Mouse (Mus musculus) brown adipose tissue, adult 24 weeks (tissue): ENCODE results near the gene Mthfr. TPM values are rescaled to one million over a fixed set of nuclear protein-coding genes. Genes with fewer than 3 reads are reported as not detected.
A peak's percentile ranks its signal among the peaks of the same experiment; 100 is the strongest.

ENCODE experiments used
- H3K27ac ChIP-seq: fragments of 200-500 bp; replicated peaks from 2 replicates; pipeline ENCODE4 v1.5.1; 2012; ENCODE audit warnings: low read depth, mild to moderate bottlenecking, low read length
- H3K4me1 ChIP-seq: fragments of 200-500 bp; 2 replicates; pipeline ENCODE4 v1.6.1; 2012; ENCODE audit warnings: low read length, mixed read lengths; ENCODE audit not compliant: control insufficient read depth, insufficient read depth, insufficient read length
- H3K4me3 ChIP-seq: fragments of 200-500 bp; 2 replicates; pipeline ENCODE4 v1.5.1; 2012; ENCODE audit warnings: low read depth, mild to moderate bottlenecking, low read length, moderate library complexity; ENCODE audit not compliant: insufficient read depth
- polyA plus RNA-seq: library from polyadenylated mRNA; stranded (reverse); fragments of >200 nt; gene quantifications from 2 replicates; pipeline ENCODE4 v1.2.4, GENCODE M21; 2012; ENCODE audit not compliant: missing spikeins, insufficient read depth, insufficient read length

Mthfr gene
- polyA plus RNA-seq, 1 experiment: 5.7 TPM

GRCm38 (mm10) chr4:148051046-148051776, 12.3 kb downstream of the Mthfr start:
- Histone ChIP-seq H3K4me3 (no peak overlapping the region), H3K4me1 (no peaks in the 10 kb centered on the region), H3K27ac (no peak overlapping the region)

DNA sequence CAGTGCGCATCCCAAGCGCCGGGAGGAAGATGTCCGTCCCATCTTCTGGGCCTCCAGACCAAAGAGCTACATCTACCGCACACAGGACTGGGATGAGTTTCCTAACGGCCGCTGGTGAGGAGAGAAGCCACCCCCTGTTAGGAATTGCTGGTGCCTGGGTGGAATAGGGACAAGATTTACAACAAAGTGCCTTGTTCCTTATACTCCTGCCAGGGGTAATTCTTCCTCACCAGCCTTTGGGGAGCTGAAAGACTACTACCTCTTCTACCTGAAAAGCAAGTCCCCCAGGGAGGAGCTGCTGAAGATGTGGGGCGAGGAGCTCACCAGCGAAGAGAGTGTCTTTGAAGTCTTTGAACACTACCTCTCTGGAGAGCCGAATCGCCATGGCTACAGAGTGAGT, 13.0 kb downstream of the Mthfr start:
- no peak overlapping the region for H3K4me3 ChIP-seq
- H3K4me1 ChIP-seq: no peaks in the 10 kb centered on the region
- no peak overlapping the region for H3K27ac ChIP-seq

DNA sequence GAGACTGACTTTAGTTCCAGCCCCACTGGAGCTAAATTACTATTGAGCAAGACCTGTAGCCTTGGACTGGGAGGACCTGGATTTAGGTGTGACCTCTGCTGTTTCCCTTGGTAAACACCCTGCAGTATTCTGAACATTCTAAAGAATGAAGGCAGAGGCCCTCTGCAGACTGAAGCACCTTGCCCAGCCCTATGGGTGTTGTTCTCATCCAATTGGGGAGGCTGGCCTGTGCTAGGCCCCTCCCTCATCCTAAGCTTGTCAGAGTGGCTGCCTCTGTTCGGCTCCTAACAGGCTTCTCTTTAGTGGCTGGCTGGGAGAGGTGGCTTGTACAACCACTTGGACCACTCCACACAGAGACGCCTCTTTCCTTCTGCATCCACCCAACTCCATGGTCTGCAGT, 14.1 kb downstream of the Mthfr start:
- Histone ChIP-seq H3K27ac (no peak overlapping the region), H3K4me1 (no peaks in the 10 kb centered on the region), H3K4me3 (no peak overlapping the region)

DNA sequence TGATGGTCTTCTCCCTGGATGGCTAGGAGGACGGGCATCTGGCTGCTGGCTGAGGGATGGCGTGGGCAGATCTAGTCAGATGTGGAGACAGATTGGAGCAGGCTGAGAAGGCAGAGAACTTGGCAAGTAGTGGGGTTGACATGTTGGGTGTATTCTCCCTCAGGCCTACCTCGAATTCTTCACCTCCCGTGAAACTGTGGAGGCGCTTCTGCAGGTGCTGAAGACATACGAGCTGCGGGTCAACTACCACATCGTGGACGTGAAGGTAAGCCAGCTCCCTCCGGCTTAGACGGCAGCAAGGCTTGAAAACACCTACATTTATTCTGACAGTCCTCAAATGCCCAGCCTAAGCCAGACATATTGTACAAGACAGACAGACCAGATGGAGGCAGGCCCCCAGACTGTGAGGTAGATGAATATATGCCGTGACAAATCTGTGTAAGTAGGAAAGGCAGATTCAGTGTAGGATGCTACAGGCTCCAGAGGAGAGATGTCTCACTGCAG, 14.6 kb downstream of the Mthfr start:
- Histone ChIP-seq H3K4me1 (no peaks in the 10 kb centered on the region), H3K4me3 (no peak overlapping the region), H3K27ac (no peak overlapping the region)

DNA sequence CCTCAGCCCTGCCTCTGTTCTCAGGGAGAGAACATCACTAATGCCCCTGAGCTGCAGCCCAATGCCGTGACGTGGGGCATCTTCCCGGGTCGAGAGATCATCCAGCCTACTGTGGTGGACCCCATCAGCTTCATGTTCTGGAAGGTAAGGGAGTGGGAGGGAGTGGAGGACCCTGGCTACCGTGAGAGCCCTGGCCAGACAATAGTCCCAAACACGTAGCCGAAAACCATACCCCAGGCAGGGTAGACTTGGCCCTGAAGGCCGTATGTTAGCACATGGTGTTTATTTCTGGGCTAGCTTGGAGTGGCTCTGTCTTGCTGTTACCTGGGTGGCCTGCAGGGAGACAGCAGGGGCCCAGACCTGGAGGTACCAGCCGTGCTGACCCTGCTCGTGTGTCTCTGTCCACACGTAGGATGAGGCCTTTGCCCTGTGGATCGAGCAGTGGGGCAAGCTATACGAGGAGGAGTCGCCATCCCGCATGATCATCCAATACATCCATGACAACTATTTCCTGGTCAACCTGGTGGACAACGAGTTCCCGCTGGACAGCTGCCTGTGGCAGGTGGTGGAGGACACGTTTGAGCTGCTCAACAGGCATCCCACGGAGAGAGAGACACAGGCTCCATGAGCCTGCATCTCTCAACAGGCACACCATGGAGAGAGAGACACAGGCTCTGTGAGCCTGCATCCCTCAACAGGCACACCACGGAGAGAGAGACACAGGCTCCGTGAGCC, 16.3 kb downstream of the Mthfr start:
- no peak overlapping the region for H3K27ac ChIP-seq
- H3K4me3 ChIP-seq: no peak overlapping the region
- no peaks in the 10 kb centered on the region for H3K4me1 ChIP-seq

DNA sequence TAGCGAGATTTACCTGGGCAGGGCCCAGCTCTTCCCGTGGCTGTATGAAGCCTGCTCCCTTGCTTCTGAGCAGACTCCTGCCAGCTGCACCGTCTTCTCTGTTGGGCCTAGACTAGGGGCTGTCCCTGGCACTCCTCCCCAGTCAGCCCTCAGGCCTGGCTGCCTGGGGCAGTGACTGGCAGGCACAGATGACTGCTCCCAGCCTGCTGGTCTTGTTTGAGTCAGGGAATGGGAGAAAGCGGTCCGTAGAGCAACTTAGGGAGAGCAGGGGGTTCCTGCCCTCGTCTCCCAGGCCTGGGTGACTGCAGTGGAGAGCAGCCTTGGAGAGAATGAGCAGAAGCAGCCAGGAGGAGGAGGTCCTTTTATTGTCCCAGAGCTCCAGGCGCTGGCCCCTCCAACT, 17.4 kb downstream of the Mthfr start:
- no peak overlapping the region for H3K4me3 ChIP-seq
- no peak overlapping the region for H3K27ac ChIP-seq
- H3K4me1 ChIP-seq: no peaks in the 10 kb centered on the region

- Histone ChIP-seq H3K4me1 (no peaks in the 10 kb centered on the region), H3K4me3 (no peak overlapping the region), H3K27ac (0 out of 2 replicates have a peak overlapping the region, but pooled peaks have one; percentile 16)
These were observed 17.9 kb downstream of the Mthfr start for GRCm38 (mm10) chr4:148056801-148057200.

- no peak overlapping the region for H3K27ac ChIP-seq
- H3K4me3 ChIP-seq: no peak overlapping the region
- H3K4me1 ChIP-seq: no peaks in the 10 kb centered on the region
These were observed 18.9 kb downstream of the Mthfr start for GRCm38 (mm10) chr4:148057661-148058209.

DNA sequence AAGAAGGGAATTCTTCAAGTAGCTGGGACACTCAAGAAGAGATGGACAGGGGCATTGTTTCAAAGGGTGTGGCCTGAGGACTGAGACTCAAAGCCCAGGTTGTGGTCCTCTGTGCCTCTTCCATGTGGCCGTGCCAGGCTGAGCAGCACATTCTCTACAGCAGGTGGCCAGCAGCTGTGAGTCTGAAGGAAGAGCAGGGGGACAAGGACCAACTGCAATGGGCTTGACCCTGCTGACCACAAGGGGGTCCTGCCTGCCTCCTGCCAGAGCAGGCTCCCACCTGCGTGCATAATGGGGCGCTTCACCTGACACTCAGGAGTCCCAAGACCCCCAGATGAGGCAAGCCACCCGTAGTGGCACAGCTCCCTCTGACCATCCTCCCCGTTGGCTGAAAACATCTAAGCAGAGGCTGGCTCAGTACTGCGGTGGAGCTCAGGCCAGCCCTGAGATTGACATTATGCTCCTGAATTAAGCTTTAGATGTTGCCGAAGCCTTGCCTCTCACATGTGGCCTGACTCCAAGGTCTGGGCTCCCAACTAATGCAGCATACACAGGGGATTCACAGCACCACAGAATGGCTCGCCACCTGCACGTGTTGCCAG, 19.4 kb downstream of the Mthfr start:
- no peaks in the 10 kb centered on the region for H3K4me1 ChIP-seq
- no peak overlapping the region for H3K4me3 ChIP-seq
- H3K27ac ChIP-seq: no peak overlapping the region

DNA sequence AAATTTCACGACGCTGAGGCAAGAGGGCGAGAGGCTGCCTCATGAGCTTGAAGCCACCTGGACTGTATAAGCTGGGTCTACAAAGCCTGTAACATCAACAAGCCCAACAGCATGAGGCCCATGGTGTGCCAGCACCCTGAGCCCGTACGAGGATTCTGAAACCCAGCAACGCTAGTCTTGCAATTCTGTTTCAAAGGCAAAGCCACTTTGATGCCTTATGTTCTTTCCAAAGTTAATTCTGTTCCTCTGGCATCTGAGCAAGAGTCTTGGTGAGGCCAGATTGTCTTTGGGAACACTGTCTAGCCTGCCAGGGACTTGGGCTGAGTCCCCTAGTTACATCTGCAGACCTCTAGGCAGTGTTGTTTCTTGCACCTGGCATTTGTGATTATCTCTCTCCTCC, 20.1 kb downstream of the Mthfr start:
- no peaks in the 10 kb centered on the region for H3K4me1 ChIP-seq
- H3K27ac ChIP-seq: no peak overlapping the region
- H3K4me3 ChIP-seq: no peak overlapping the region

GRCm38 (mm10) chr4:148060120-148061085, 21.5 kb downstream of the Mthfr start:
- Histone ChIP-seq H3K4me3 (no peak overlapping the region), H3K4me1 (no peaks in the 10 kb centered on the region), H3K27ac (no peak overlapping the region)

DNA sequence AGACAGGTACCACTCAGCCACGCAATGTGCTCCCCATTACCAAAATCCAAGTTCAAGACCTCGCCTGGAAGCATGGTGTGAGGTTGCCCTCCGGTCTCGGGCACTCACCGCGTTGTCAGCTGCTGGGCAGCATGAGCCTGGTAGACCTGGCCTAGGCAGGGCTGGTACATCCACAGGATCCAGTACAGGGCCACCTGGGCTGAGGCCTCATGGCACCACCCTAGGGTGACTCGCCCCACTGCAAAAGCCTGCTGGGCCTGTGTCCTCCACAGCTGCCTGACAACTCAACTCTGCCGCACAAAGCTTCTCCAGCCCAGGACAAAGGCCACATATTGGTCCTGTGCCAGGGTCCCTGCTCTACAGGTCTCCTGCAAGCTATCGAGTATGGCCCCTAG, 22.2 kb downstream of the Mthfr start:
- peaks cover under 1% of the 10 kb centered on the region for H3K4me1 ChIP-seq
- H3K4me3 ChIP-seq: no peak overlapping the region
- H3K27ac ChIP-seq: no peak overlapping the region

DNA sequence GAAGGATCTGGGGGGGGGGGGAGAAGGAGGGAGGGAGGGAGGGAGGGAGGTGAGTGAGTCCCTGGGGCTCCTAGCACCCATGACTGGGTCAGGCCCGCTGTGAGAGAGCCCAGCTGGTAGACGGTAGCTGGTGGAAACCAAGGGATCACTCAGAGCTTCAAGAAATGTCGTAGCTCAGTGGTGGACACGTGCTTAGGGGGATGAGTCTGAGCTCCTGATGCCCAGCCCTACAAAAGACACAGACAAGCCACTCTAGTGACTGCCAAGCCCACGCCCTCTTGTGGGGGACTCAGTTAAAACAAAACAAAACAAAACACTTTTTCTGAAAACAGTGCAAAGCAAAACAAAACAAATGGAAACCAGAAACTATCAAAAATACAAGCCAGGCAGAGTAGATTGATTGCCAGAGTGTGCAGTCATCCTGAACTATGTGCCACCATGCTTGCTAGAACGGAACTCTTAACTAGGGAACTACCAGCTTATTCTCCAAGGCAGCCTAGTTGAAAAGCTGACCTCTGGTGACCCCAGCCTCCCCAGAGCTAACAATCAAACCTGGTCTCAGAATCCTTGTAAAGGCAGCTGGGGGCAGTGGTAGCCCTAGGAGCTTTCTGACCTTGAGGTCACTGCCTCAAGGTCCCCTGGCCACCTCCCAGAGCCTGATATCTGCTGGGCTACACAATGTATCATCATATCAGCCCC, 27.0 kb downstream of the Mthfr start:
- H3K27ac ChIP-seq: peak overlapping the region; percentile 44
- H3K4me1 ChIP-seq: peaks cover 12% of the 10 kb centered on the region
- peak overlapping the region; percentile 32 for H3K4me3 ChIP-seq

- Histone ChIP-seq H3K4me1 (peaks cover 12% of the 10 kb centered on the region), H3K4me3 (peak overlapping the region; percentile 32), H3K27ac (peak overlapping the region; percentile 44)
These were observed 27.5 kb downstream of the Mthfr start for GRCm38 (mm10) chr4:148066401-148066744.
